Mouse (Mus musculus): ENCODE results near the gene Shq1.

The Shq1 gene

DNA sequence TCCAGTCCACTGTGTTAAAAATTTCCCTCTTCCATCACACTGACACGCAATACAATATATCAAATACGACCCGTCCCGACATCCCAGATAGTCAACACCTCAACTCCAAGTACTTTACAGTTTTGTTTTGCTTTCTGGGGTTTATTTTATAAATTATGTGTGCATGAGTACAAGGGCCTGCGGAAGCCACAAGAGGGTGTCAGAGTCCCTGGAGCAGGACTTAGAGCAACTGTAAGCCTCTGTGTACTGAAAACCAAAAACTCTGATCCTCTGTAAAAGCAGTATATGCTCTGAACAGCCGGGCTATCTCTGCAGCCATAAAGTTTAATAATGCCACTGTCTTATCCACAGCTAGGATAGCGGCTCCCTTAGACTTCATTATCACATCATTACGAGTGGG is 3.3 kb downstream of the Shq1 start:
- in situ Hi-C loops (cut with MboI, MseI) = no loop called here

DNA sequence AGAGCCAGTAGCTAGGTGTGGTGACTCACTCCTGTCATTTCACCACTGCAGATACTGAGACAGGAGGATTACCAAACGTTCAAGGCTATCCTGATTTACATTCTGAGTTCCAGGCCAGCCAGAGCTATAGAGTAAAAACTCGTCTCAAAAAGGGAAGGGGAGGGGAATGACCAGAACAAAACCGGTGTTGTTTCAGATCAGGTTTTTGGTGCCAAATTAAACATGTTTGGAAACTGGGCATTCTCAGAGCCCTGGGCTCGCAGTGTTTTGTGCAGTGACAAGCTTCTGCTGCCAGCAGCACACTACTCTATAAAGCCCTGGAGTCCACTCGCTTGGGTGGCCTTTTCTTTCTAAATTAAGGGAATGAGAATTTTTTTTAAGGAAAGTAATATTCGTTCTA is 8.7 kb downstream of the Shq1 start:
- in situ Hi-C loops (cut with MboI, MseI) = no loop called here

DNA sequence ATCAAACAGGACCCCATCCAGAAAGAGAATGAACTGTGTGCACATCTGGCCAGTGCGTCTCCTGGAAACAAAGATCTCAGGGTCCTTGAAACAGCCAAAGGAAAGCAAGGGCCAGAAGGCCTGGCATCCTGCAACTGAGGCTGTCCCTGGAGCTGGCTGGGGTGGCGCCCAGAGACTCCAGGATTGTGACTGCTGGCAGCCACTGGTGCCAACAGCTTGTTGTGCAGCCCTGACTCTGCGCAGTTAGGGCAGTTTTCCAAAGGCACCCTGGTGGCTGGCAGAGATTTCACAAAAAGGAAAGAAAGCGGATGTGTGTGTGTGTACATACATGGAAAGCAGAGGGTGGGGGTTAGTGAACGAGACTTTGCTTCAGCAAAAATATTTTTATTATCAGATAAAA is 10.6 kb downstream of the Shq1 start:
- in situ Hi-C loops (cut with MboI, MseI) = no loop called here

- in situ Hi-C loops (cut with MboI, MseI) = no loop called here
Observed at GRCm38 (mm10) chr6:100652535-100652934, 18.4 kb downstream of the Shq1 start.

- in situ Hi-C loops (cut with MboI, MseI) = no loop called here
Observed at GRCm38 (mm10) chr6:100647196-100647595, 23.8 kb downstream of the Shq1 start.

DNA sequence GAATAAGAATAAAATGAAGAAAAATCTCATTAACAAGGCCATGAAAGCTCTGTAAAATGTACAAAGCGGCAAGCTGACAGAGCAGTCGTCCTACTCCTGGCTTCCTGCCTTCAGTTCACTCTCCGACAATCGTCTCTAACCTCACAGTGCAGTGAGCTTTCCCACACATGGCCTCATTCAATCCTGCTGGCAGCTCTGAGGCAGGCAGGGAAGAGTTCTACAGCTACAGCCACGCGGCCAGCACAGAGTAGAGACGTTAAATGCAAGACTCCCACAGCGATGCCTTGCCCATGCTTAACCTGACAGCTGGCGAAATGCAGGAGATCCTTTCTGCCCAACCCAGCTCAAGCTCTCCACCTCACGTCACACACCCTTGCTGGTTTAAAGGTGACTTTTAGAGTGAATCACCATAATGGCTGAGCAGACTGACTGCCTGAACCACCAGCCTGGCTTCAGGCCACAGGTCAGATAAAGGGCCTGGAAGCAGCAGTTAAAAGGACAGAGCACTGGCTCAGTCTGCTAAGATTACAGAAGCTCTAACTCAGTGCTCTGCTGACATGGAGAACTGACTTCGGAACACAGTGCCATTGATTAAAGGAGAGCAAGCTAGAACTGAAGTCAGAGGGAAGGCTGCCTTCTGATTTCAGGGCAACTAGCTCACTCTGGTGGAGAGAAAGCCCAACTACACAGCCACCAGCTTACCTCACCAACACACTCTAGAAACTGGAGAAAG is 25.3 kb downstream of the Shq1 start:
- in situ Hi-C loops (cut with MboI, MseI) = no loop called here

GRCm38 (mm10) chr6:100644631-100645030 is 26.3 kb downstream of the Shq1 start:
- in situ Hi-C loops (cut with MboI, MseI) = no loop called here

GRCm38 (mm10) chr6:100642786-100643185 is 28.2 kb downstream of the Shq1 start:
- in situ Hi-C loops (cut with MboI, MseI) = no loop called here

DNA sequence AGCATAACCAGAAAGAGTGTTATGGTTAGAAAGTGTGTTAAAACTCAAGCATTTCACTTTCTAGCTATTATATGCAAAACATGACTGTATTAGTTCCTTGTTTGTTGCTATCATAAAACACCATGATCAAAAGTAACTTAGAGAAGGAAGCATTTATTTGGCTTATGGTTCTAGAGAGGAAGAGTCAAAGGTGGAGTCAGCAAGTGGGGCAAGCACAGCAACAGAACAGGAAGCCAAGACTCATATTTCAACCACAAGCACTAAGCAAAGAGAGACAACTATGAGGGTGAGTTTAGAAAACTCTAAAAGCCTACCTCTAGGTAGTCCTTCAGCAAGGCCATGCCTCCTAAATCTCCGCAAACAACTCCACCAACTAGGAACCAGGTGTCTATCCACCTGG is 30.4 kb downstream of the Shq1 start:
- in situ Hi-C loops (cut with MboI, MseI) = no loop called here

GRCm38 (mm10) chr6:100629086-100629485 is 41.9 kb downstream of the Shq1 start:
- in situ Hi-C loops (cut with MboI, MseI) = no loop called here

- in situ Hi-C loops (cut with MboI, MseI) = no loop called here
Observed at GRCm38 (mm10) chr6:100628223-100628622, 42.7 kb downstream of the Shq1 start.

DNA sequence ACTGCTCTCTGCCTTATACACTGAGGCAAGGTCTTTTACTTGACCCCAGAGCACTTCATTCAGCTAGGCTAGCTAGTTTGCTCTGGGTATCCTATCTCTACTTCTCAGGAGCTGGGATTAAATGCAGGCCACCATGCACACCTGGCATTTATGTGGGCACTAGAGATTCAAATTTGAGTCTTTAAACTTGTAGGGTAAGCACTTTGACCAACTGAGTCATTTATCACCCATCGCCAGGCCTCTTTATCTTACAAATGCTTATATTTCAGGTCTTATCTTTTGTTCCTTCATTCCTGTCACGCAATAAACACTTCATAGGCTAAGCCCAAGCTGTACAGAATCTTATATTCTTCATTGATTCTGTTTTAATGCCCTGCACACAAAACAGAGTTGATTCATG is 47.0 kb downstream of the Shq1 start:
- in situ Hi-C loops (cut with MboI, MseI) = no loop called here

- in situ Hi-C loops (cut with MboI, MseI) = no loop called here
Observed at GRCm38 (mm10) chr6:100622861-100623507, 48.0 kb downstream of the Shq1 start.

DNA sequence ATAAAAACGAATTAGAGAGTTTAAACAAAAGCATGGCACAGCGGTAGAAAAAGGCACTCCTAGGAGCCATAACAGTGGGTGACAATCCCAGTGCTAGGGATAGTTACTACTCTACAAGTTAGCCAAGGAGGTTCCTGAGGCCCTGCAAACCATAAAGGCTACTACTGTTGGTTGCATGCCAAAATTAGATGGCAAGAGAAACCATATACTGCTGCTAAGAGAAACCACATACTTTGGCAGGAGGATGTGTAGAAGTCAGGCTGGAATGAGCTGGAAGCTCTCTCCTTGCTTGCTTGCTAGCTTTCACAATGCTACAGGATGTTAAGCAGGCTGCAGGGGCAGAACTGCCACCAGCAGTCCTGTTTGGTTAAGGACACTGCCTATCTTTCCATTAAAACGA is 50.5 kb downstream of the Shq1 start:
- in situ Hi-C loops (cut with MboI, MseI) = no loop called here

DNA sequence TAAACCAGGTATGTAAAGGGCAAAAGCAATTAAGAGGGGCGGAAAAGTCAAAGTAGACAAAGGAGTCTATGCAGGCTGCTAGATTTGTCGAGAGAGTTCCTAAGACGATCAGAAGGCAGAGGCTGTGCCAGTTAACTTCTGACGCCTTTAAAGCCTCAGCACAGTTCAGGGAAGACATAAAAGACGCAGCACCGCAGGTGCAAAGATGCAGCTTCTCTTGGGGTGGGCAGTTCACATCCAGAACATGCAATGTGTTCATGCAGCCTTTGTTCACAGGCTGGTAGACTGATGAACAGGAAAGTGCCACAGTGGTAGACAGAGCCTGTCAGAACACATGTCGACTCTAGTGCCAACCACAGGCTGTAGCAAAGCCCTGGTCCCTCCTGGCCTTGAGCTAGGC is 51.6 kb downstream of the Shq1 start:
- in situ Hi-C loops (cut with MboI, MseI) = no loop called here

DNA sequence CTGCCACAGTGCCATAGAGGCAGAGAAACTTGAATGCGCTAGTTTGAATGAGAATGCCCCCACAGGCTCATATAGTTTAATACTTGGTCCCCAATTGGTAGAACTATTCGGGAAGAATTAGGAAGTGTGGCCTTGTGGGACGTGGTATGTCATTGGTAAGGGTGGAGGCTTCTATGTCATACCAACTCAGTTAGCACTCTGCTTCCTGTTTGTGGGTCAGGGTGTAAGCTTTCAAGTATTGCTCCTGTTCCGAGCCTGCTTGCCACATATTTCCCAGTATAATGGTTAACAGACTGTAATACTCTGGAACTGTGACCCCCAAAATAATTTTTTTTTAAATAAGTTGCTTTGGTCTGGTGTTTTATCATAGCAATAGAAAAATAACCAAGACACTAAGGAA is 54.8 kb downstream of the Shq1 start:
- in situ Hi-C loops (cut with MboI, MseI) = no loop called here

GRCm38 (mm10) chr6:100613593-100614267 is 57.2 kb downstream of the Shq1 start:
- in situ Hi-C loops (cut with MboI, MseI) = no loop called here

DNA sequence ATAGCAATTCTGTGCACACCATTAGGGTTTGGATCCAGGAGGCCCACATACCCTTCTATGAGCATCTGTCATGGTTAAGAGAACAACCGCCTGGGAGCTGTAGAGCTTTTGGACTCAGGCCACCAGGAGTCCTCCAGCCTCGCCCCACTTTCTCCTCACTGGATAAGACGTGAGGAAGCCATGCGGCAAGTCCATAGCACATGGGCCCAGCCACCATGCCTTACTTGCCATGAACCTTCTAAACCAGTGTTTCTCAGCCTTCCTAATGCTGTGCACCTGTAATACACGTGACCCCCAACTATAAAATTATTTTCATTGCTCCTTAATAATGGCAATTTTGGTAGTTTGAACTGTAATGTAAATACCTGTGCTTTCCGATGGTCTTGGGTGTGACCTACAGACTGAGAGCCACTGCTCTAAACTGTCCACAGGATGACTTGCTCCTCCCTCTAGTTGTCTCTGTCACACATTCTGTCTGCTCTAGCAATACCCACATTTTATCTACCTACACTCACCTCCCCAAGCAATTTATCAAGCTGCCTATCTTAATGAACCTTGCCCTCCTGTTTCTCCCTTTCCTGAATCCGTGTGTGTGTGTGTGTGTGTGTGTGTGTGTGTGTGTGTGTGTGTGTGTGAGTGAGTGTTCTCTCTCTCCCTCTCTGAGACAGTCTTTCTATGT is 59.9 kb downstream of the Shq1 start:
- in situ Hi-C loops (cut with MboI, MseI) = no loop called here

- in situ Hi-C loops (cut with MboI, MseI) = no loop called here
Observed at GRCm38 (mm10) chr6:100610182-100610581, 60.8 kb downstream of the Shq1 start.

GRCm38 (mm10) chr6:100609256-100609655 is 61.7 kb downstream of the Shq1 start:
- in situ Hi-C loops (cut with MboI, MseI) = no loop called here

GRCm38 (mm10) chr6:100608429-100608828 is 62.5 kb downstream of the Shq1 start:
- in situ Hi-C loops (cut with MboI, MseI) = no loop called here

DNA sequence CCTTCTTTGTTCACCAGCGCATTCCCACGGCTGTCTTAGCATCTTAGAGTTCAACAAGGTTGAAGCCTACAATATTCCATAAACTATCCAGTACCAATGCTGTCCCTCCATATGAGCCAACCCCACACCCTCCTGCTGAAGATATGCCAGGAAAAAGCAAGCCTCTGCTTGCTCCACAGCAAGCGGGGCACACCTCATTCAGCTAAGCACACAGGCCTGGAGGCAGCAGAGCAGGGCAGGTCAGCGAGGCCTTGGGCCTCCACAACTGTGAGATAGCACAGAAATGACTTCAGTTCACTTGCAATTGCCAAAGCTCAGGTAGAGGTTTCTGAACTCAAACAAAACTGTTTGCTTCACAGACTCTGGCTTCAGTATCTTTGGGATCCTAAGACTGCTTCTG is 64.2 kb downstream of the Shq1 start:
- in situ Hi-C loops (cut with MboI, MseI) = no loop called here
